Mouse (Mus musculus): ENCODE measurements around the gene Fbxo36. TPM values are rescaled to one million over a fixed set of nuclear protein-coding genes. Genes with fewer than 3 reads are reported as not detected.

The Fbxo36 gene
- polyA plus RNA-seq, 1 experiment, result not detected

DNA sequence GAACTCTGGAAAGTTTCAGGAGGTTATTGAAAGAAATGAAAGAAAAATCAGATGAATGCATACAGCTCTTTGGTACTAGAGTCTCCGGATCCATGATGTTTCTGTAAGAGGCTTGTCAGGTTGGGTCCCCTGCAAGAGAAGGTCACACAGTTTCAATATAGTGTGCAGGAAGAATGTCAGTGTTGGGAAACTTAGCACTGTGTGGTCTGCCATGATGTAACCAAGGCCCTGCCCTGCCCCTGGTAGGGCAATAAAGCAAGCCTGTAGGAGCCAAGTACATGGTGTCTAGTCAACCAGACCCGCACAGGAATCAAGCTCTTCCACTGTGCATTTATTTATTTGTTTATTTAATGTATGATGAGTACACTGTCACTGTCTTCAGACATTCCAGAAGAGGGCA is 100.7 kb downstream of the Fbxo36 start:
- WGBS, result 91% methylated on average over 2 of the region's 2 CpGs
- no peak overlapping the region for H3K27ac ChIP-seq (ENCODE audit: insufficient read depth, low read depth, low read length)
- TF ChIP-seq CTCF (IDR thresholded peaks at IDR 0.05; ENCODE audit: insufficient read depth, low read depth, low read length), result no peak
- TF ChIP-seq POLR2A (IDR thresholded peaks at IDR 0.05; ENCODE audit: insufficient read depth, low read depth, low read length), result no peak
- no peak overlapping the region for H3K4me3 ChIP-seq (ENCODE audit: insufficient read depth, low read depth, low read length)
- peaks cover 3% of the 10 kb centered on the region; the same call in 1 of the 2 replicates for H3K4me1 ChIP-seq (ENCODE audit: control insufficient read depth, insufficient read depth, low read length)

DNA sequence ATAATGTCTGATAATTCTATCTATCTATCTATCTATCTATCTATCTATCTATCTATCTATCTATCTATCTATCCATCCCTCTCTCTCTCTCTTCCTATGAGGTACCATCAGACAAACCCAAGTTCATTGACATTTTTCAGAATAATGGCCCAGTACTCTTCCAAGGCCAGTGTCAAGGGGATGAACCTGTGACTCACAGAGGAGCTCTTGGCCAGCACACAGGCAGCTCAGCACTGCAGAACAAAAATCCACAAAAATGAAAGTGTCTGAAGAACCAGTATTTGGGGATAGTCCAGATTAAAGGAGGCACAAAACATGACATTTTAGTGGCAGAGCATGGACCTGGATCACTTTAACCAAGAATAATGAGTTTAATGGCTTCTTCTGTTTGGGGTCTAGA is 103.0 kb downstream of the Fbxo36 start:
- TF ChIP-seq POLR2A (IDR thresholded peaks at IDR 0.05; ENCODE audit: insufficient read depth, low read depth, low read length) (no peak), CTCF (IDR thresholded peaks at IDR 0.05; ENCODE audit: insufficient read depth, low read depth, low read length) (no peak)
- H3K4me3 ChIP-seq (ENCODE audit: insufficient read depth, low read depth, low read length), result no peak overlapping the region
- H3K27ac ChIP-seq (ENCODE audit: insufficient read depth, low read depth, low read length), result no peak overlapping the region
- no peaks in the 10 kb centered on the region for H3K4me1 ChIP-seq (ENCODE audit: control insufficient read depth, insufficient read depth, low read length)

DNA sequence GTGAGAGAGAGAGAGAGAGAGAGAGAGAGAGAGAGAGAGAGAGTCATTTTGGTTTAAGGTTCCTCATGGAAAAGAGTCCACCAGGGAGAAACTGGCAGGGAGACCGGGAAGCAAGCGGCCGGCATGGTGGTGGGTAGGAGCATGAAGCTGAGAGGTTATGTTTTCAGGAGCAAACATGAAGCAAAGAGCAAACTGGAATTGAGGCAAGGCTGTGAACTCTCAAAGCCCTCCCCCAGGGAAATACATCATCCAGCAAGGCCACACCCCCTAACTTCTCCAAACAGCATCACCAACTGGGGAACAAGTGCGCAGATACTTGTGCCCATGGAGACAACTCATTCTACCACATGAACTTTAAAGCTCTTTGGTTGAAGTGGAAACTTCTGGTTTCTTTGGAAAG is 103.9 kb downstream of the Fbxo36 start:
- WGBS, result 94% methylated on average over 4 of the region's 4 CpGs
- Histone ChIP-seq H3K4me3 (ENCODE audit: insufficient read depth, low read depth, low read length) (no peak overlapping the region), H3K27ac (ENCODE audit: insufficient read depth, low read depth, low read length) (no peak overlapping the region), H3K4me1 (ENCODE audit: control insufficient read depth, insufficient read depth, low read length) (no peaks in the 10 kb centered on the region)
- TF ChIP-seq POLR2A (IDR thresholded peaks at IDR 0.05; ENCODE audit: insufficient read depth, low read depth, low read length) (no peak), CTCF (IDR thresholded peaks at IDR 0.05; ENCODE audit: insufficient read depth, low read depth, low read length) (no peak)

GRCm38 (mm10) chr1:84945950-84946349 is 106.3 kb downstream of the Fbxo36 start:
- WGBS, result 83% methylated on average over 3 of the region's 3 CpGs
- Histone ChIP-seq H3K4me3 (ENCODE audit: insufficient read depth, low read depth, low read length) (no peak overlapping the region), H3K4me1 (ENCODE audit: control insufficient read depth, insufficient read depth, low read length) (no peaks in the 10 kb centered on the region), H3K27ac (ENCODE audit: insufficient read depth, low read depth, low read length) (no peak overlapping the region)
- no peak for TF ChIP-seq CTCF (IDR thresholded peaks at IDR 0.05; ENCODE audit: insufficient read depth, low read depth, low read length)
- no peak for TF ChIP-seq POLR2A (IDR thresholded peaks at IDR 0.05; ENCODE audit: insufficient read depth, low read depth, low read length)

GRCm38 (mm10) chr1:84947390-84947789 is 107.7 kb downstream of the Fbxo36 start:
- WGBS, result 68% methylated on average over 2 of the region's 2 CpGs
- TF ChIP-seq POLR2A (IDR thresholded peaks at IDR 0.05; ENCODE audit: insufficient read depth, low read depth, low read length) (no peak), CTCF (IDR thresholded peaks at IDR 0.05; ENCODE audit: insufficient read depth, low read depth, low read length) (no peak)
- no peak overlapping the region for H3K27ac ChIP-seq (ENCODE audit: insufficient read depth, low read depth, low read length)

More at GRCm38 (mm10) chr1:84947390-84947789, 107.7 kb downstream of the Fbxo36 start:
- no peaks in the 10 kb centered on the region for H3K4me1 ChIP-seq (ENCODE audit: control insufficient read depth, insufficient read depth, low read length)
- no peak overlapping the region for H3K4me3 ChIP-seq (ENCODE audit: insufficient read depth, low read depth, low read length)

Other genes with a start within 250 kb of the Fbxo36 start
- not detected in 2 replicates for gene Dner, start 143.6 kb upstream of the Fbxo36 start, polyA plus RNA-seq (2012; ENCODE audit: insufficient read depth, insufficient read length, low replicate concordance, missing spikeins)
- 151 TPM in 1 of 2 replicates, not detected in the other for gene Trip12, start 675 bp downstream of the Fbxo36 start, polyA plus RNA-seq (2012; ENCODE audit: insufficient read depth, insufficient read length, low replicate concordance, missing spikeins)
- not detected in 2 replicates for gene Slc16a14, start 95.3 kb downstream of the Fbxo36 start, polyA plus RNA-seq (2012; ENCODE audit: insufficient read depth, insufficient read length, low replicate concordance, missing spikeins)

All from olfactory bulb, adult 2 months (tissue).